Mouse (Mus musculus) lung, embryonic 16.5 days (tissue): Measurements from ENCODE around the gene Atp1b3. TPM values are rescaled to one million over a fixed set of nuclear protein-coding genes. Genes with fewer than 3 reads are reported as not detected.
A peak's percentile ranks its signal among the peaks of the same experiment; 100 is the strongest.
"Not testable (repeated sequence)": the region's sequence is repeated elsewhere in the genome, so short reads cannot be mapped to it uniquely, and the experiment has no call there.

Source experiments
- ATAC-seq: fragments of 200-750 bp; cut with Nextera tagmentation; 2 replicates; pipeline ENCODE4 v1.8.0; 2017; ENCODE audit warnings: low read depth, mild to moderate bottlenecking, moderate library complexity
- H3K27ac ChIP-seq: fragments of 300-500 bp; sonication (generic); 2 replicates; pipeline ENCODE4 v1.5.1; 2014; ENCODE audit warnings: mild to moderate bottlenecking, control low read depth, low read length
- H3K27me3 ChIP-seq: fragments of 300-500 bp; sonication (generic); 2 replicates; pipeline ENCODE4 v1.6.1; 2014; ENCODE audit warnings: low read depth, low read length, mixed read lengths; ENCODE audit not compliant: control insufficient read depth, insufficient read depth
- H3K36me3 ChIP-seq: fragments of 300-500 bp; sonication (generic); 2 replicates; pipeline ENCODE4 v1.6.1; 2014; ENCODE audit warnings: low read length; ENCODE audit not compliant: control insufficient read depth, insufficient read depth
- H3K4me1 ChIP-seq: fragments of 300-500 bp; sonication (generic); replicated peaks from 2 replicates; pipeline ENCODE4 v1.6.1; 2014; ENCODE audit warnings: low read length, mixed read lengths; ENCODE audit not compliant: control insufficient read depth, insufficient read depth
- H3K4me2 ChIP-seq: fragments of 300-500 bp; sonication (generic); 2 replicates; pipeline ENCODE4 v1.6.1; 2014; ENCODE audit warnings: low read depth, low read length, control low read depth
- H3K4me3 ChIP-seq: fragments of 300-500 bp; sonication (generic); 2 replicates; pipeline ENCODE4 v1.5.1; 2014; ENCODE audit warnings: mild to moderate bottlenecking, low read length, control low read depth
- H3K9ac ChIP-seq: fragments of 300-500 bp; sonication (generic); 2 replicates; pipeline ENCODE4 v1.6.1; 2014; ENCODE audit warnings: low read length, control low read depth
- H3K9me3 ChIP-seq: fragments of 300-500 bp; sonication (generic); 2 replicates; pipeline ENCODE4 v1.6.1; 2016; ENCODE audit warnings: low read length; ENCODE audit not compliant: control insufficient read depth
- WGBS: fragments of 180-500 bp; shearing (Covaris S2); extraction: QIAGEN DNeasy Blood & Tissue Kit; methylation state at CpG from one replicate; pipeline ENCODE4 v1.1.7; 2014; 5-methylcytosine and 5-hydroxymethylcytosine counted together
- polyA plus RNA-seq: library from polyadenylated mRNA; unstranded; fragments of >200 nt; fragmentation: Nextera tagmentation; extraction: Ambion mirVana; gene quantifications from 2 replicates; pipeline ENCODE4 v1.2.1, GENCODE M21; 2015

Atp1b3 gene
- polyA plus RNA-seq = 177 and 188 TPM in 2 replicates

DNA sequence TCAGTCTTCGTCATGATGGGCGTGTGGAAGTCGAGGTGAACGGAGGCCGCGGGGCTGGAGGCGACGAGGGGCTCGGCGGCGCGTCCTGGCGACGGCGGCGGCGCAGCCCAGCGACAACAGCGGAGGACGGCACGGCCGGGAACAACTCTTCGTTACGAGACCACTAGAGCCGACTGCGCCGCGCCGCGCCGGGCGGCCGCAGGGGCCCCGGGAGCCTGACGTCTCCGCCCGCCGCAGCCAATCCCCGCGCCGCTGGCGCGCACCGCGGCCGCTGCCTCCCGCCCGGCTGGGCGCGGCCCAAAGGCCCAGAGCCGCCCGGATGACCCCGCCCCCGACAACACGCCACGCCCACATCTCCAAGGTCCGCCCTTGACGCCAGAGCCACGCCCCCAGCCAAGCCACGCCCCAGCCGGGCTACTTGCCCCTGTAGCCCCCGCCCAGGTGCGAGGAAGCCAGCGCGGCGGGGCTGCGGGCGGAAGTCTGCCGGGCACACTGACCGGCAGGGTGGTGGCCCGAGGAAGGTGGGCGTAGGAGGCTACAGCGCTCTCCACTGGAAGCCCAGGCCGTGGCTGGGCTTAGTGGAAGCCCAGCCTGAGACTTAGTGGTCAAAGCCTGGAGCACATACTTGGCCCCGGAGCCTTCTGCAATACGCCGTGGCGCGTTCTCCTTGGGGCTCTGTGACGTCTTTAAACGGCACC lies at the start of gene Atp1b3:
Atp1b3 (minus strand) TSS at position 302 of the 698 bp plus-strand sequence.
- Histone ChIP-seq H3K27ac (peak within 1 kb of the TSS; percentile 96), H3K27me3 (no peaks in the 10 kb centered on the region), H3K4me1 (peaks cover 17% of the 10 kb centered on the region), H3K36me3 (no peaks in the 10 kb centered on the region), H3K9me3 (no peaks in the 10 kb centered on the region), H3K9ac (peak within 1 kb of the TSS; percentile 87), H3K4me3 (peak within 1 kb of the TSS; percentile 88), H3K4me2 (peak within 1 kb of the TSS; percentile 76)
- ATAC-seq = peak; percentile 99
- WGBS = under 1% methylated on average over 31 of the region's 81 CpGs

GRCm38 (mm10) chr9:96412821-96413405 lies 48.7 kb upstream of the Atp1b3 start:
- WGBS = 62% methylated on average over 9 of the region's 9 CpGs
- Histone ChIP-seq H3K4me2 (no peak overlapping the region), H3K9me3 (no peaks in the 10 kb centered on the region), H3K4me3 (no peak overlapping the region), H3K4me1 (peaks cover 11% of the 10 kb centered on the region; the same call in 1 of the 2 replicates), H3K27me3 (no peaks in the 10 kb centered on the region), H3K27ac (peak overlapping the region; percentile 12; the same call in 1 of the 2 replicates), H3K9ac (no peak overlapping the region), H3K36me3 (no peaks in the 10 kb centered on the region)
- 0 out of 2 replicates have a peak, but pooled peaks have one; percentile 21 for ATAC-seq

DNA sequence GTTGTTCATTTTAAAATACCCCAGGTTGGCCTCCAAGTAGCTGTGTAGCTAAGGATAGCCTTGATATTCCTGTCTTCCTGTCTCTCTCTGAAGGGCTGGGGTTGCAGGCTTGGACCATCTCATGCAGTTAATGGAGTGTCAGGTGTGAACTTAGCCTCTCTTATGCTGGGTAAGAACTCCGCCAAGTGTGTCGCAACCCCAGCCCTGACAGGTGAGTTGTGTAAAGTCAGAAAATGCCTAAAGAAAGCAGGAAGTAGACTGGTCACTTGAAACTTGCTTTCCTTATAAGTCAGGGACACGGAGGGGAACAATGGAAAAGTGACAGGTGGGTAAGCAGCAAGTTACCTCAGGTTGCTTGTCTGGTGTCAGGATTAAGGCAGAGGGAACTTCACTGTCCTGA lies 40.1 kb upstream of the Atp1b3 start:
- Histone ChIP-seq H3K36me3 (no peaks in the 10 kb centered on the region), H3K4me3 (no peak overlapping the region), H3K27ac (peak overlapping the region; percentile 51), H3K9me3 (no peaks in the 10 kb centered on the region), H3K9ac (no peak overlapping the region), H3K4me1 (no peaks in the 10 kb centered on the region), H3K4me2 (no peak overlapping the region), H3K27me3 (no peaks in the 10 kb centered on the region)
- WGBS = 56% methylated on average over 3 of the region's 3 CpGs
- peak; percentile 59; the same call in 1 of the 2 replicates for ATAC-seq

DNA sequence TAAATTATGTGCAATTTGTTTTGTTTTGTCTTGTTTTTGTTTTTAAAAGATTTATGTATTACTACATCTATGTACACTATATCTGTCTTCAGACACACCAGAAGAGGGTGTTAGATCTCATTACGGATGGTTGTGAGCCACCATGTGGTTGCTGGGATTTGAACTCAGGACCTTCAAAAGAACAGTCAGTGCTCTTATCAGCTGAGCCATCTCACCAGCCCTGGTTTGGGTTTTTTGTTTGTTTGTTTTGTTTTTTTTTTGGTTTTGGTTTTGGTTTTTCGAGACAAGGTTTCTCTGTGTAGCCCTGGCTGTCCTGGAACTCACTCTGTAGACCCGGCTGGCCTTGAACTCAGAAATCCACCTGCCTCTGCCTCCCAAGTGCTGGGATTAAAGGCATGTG lies 35.7 kb upstream of the Atp1b3 start:
- WGBS = 91% methylated on average over 3 of the region's 3 CpGs
- not testable (repeated sequence) for ATAC-seq, H3K27ac ChIP-seq

DNA sequence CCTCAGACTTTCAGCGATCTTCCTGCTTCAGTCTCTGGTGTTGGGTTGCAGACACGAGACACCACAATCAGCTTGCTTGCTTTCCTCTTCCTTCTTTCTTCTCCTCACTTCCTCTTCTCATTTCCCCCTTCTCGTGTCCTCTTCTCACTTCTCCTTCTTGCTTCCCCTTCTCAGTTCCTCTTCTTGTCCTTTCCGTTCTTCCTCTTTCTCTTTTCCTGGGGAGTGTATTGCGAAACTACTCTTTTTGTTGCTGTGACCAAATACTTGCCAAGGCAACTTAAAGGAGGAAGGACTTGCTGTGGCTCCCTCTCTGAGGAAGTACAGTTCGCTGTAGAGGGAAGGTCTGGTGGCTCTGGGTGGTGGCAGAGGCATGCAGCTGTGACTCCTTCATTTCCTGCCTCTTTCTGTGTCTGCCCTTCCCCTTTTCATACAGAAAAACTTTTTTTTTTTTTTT lies 35.2 kb upstream of the Atp1b3 start:
- H3K9ac ChIP-seq = no peak overlapping the region
- H3K9me3 ChIP-seq = no peaks in the 10 kb centered on the region
- H3K4me2 ChIP-seq = no peak overlapping the region
- H3K36me3 ChIP-seq = no peaks in the 10 kb centered on the region
- no peak for ATAC-seq
- peaks cover 9% of the 10 kb centered on the region for H3K4me1 ChIP-seq
- no peak overlapping the region for H3K4me3 ChIP-seq
- peak overlapping the region; percentile 55 for H3K27ac ChIP-seq
- H3K27me3 ChIP-seq = no peaks in the 10 kb centered on the region
- 51% methylated on average over 6 of the region's 6 CpGs for WGBS

More for the DNA sequence above, 35.7 kb upstream of the Atp1b3 start:
- H3K4me1 ChIP-seq, H3K27me3 ChIP-seq, H3K9ac ChIP-seq, H3K36me3 ChIP-seq, H3K4me2 ChIP-seq, H3K9me3 ChIP-seq, H3K4me3 ChIP-seq: not testable (repeated sequence)

DNA sequence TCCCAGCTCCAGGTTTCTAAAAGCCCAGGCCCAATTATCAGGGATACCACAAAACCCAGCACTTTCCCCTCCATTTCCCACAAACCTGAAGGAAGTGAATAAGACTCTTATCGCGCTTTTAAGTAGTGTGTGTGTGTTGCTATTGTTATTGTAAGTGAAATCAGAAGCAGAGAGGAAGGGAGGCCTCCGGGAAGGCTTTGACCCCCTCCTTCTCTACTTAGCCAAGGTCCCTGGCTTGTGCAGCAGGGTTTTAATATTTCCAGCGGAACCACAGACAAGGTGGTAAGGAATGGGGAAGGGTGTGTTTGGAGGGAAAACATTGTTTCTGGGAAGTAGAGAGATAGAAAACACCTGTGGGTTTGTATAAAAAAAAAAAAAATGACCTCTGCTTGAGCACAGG lies 34.4 kb upstream of the Atp1b3 start:
- Histone ChIP-seq H3K9me3 (no peaks in the 10 kb centered on the region), H3K4me1 (peaks cover 9% of the 10 kb centered on the region), H3K4me2 (no peak overlapping the region), H3K4me3 (no peak overlapping the region), H3K36me3 (no peaks in the 10 kb centered on the region), H3K27me3 (no peaks in the 10 kb centered on the region), H3K27ac (peak overlapping the region; percentile 63), H3K9ac (no peak overlapping the region)
- ATAC-seq = peak; percentile 19; the same call in 1 of the 2 replicates
- 26% methylated on average over 4 of the region's 4 CpGs for WGBS

DNA sequence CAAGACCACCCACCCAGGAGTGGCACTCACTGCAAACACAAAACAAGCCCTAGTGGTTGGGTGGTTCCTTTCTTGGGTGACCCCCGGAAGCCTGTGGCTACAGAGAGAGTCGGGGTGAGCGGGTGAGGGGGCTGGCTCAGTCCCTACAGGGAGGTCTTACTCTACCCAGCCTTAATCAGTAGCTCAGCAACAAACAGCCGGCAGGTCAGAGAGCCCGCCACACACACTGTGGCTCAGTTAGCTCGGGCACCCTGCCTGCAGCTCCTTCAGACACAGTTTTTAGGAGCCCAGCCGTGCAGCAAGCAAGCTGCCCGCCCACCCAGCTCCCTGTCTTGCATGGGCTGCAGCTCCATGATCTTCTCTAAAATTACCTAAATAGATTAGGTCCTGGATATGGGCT lies 33.9 kb upstream of the Atp1b3 start:
- 44% methylated on average over 8 of the region's 8 CpGs for WGBS
- Histone ChIP-seq H3K9me3 (no peaks in the 10 kb centered on the region), H3K27ac (peak overlapping the region; percentile 63), H3K4me2 (no peak overlapping the region), H3K9ac (peak overlapping the region; percentile 12; the same call in 1 of the 2 replicates), H3K4me1 (peaks cover 9% of the 10 kb centered on the region), H3K27me3 (no peaks in the 10 kb centered on the region), H3K4me3 (no peak overlapping the region), H3K36me3 (no peaks in the 10 kb centered on the region)
- 0 out of 2 replicates have a peak, but pooled peaks have one; percentile 23 for ATAC-seq

DNA sequence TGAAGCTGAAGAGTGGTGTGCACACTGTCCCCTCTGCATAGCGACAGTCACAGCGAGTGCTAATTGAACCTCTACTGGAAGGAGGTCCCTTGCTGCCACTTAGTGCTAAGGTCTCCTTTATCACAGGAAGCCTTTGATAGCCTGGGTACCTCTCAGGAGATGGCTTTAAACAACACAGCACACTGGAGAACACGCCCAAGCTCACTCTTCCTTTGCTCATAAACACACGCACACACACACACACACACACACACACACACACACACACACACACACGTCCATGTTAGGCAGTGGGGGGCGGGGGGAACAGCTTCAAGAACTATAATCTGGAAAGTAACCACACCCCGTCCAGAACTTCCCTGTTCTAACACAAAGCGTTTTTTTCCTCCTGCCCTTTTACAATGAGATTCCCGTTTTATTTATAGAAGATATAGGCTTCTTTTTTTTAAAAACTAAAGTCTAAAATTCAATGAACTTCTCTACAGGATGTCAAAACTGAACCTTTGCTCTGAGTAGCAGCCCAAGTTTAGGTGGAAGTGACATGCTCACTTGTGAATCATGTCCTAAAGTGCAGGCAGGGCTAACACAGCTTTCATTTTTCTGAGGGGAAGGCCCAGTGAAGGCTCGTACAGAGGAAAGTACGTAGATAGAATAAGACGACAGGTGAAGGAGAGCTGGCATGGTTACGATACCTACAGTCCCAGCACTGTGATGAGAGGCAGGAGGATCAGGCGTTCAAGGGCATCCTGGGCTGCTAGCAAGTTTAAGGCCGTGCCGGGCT lies 30.9 kb upstream of the Atp1b3 start:
- Histone ChIP-seq H3K4me3 (no peak overlapping the region), H3K27ac (0 out of 2 replicates have a peak overlapping the region, but pooled peaks have one; percentile 10), H3K4me2 (no peak overlapping the region), H3K4me1 (peaks cover 9% of the 10 kb centered on the region), H3K36me3 (no peaks in the 10 kb centered on the region), H3K9me3 (no peaks in the 10 kb centered on the region), H3K9ac (no peak overlapping the region), H3K27me3 (no peaks in the 10 kb centered on the region)
- ATAC-seq = peak; percentile 56; the same call in 1 of the 2 replicates
- 47% methylated on average over 16 of the region's 16 CpGs for WGBS
